Mouse (Mus musculus): ENCODE data around the gene H2afb3. TPM values are rescaled to one million over a fixed set of nuclear protein-coding genes. Genes with fewer than 3 reads are reported as not detected.
"Not testable (repeated sequence)": the region's sequence is repeated elsewhere in the genome, so short reads cannot be mapped to it uniquely, and the experiment has no call there.

The H2afb3 gene
- not detected in 2 replicates for polyA plus RNA-seq (2016; fragmentation: Nextera tagmentation; extraction: Ambion mirVana)

DNA sequence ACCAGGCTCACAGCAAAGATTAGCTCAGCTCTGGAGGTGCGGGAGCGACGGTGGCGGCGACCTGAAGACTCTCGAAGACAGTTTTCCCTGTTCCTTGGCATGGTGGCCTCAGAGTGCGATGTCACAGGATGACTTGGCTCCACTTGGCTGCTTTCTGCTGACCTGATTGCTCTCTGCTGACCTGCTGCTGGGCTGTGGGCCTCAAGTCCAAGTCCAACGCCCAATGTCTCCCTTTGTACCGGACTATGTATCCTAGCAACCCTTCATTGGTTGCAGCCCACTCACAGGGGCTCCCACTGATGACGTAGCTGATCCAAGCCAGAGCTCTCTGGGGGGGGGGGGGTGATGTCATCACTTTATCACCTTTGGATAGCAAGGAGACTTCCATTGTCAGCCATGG is at the start of gene H2afb3:
H2afb3 (minus strand) TSS at position 101 of the 400 bp plus-strand sequence.
- H3K9me3 ChIP-seq (replicated peaks); H3K27me3 ChIP-seq (ENCODE audit: low read depth, poor library complexity, severe bottlenecking); H3K36me3 ChIP-seq; H3K27ac ChIP-seq; H3K4me1 ChIP-seq; DNase-seq (ENCODE audit: low spot score); H3K4me3 ChIP-seq: not testable (repeated sequence)
- WGBS, result 94% methylated on average over 9 of the region's 10 CpGs

GRCm38 (mm10) chrX:120301469-120302175 is 11.3 kb downstream of the H2afb3 start:
- WGBS, result 79% methylated on average over 2 of the region's 2 CpGs
- no peaks in the 10 kb centered on the region for H3K36me3 ChIP-seq
- H3K4me1 ChIP-seq, result no peaks in the 10 kb centered on the region
- DNase-seq (ENCODE audit: low spot score), result no peak
- H3K4me3 ChIP-seq, result no peak overlapping the region
- no peak overlapping the region for H3K27ac ChIP-seq
- H3K9me3 ChIP-seq (replicated peaks), result no peaks in the 10 kb centered on the region
- no peaks in the 10 kb centered on the region for H3K27me3 ChIP-seq (ENCODE audit: low read depth, poor library complexity, severe bottlenecking)

- peak overlapping the region; percentile 62; the same call in 1 of the 2 replicates for H3K27ac ChIP-seq
- peaks cover 7% of the 10 kb centered on the region; the same call in 1 of the 2 replicates for H3K4me1 ChIP-seq
- H3K36me3 ChIP-seq, result no peaks in the 10 kb centered on the region
- peak; percentile 68 for DNase-seq (ENCODE audit: low spot score)
- H3K4me3 ChIP-seq, result peak overlapping the region; percentile 52
- H3K27me3 ChIP-seq (ENCODE audit: low read depth, poor library complexity, severe bottlenecking), result peaks cover 41% of the 10 kb centered on the region
- WGBS, result 9% methylated on average over 28 of the region's 46 CpGs
- H3K9me3 ChIP-seq (replicated peaks), result no peaks in the 10 kb centered on the region
These were observed 19.8 kb downstream of the H2afb3 start for GRCm38 (mm10) chrX:120292832-120293750.

- Histone ChIP-seq H3K27ac (no peak overlapping the region), H3K36me3 (no peaks in the 10 kb centered on the region), H3K4me1 (peaks cover 7% of the 10 kb centered on the region; the same call in 1 of the 2 replicates), H3K9me3 (replicated peaks) (no peaks in the 10 kb centered on the region), H3K27me3 (ENCODE audit: low read depth, poor library complexity, severe bottlenecking) (peaks cover 41% of the 10 kb centered on the region), H3K4me3 (peak overlapping the region; percentile 52)
- WGBS, result 9% methylated on average over 13 of the region's 13 CpGs
- peak; percentile 31 for DNase-seq (ENCODE audit: low spot score)
These were observed 21.2 kb downstream of the H2afb3 start for GRCm38 (mm10) chrX:120291696-120292095.

DNA sequence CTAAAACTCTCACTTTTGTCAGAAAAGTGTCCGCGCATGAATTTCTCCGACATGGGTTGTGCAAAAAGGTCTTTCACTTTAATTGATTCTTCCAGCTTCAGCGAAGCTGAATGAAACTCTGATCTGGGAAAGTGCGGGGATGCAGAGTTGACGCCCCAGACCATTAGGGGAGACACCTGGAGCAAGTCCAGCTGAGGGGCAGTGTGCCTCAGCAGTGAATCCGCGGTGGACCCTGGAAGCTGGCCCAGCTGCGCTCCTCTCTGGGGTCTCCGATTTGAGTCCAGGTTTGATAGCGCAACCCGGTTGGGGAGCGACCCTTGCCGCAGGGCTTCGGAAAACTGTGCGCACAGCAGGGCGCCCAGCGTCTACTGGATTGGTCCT is 22.0 kb downstream of the H2afb3 start:
- Histone ChIP-seq H3K9me3 (replicated peaks) (no peaks in the 10 kb centered on the region), H3K27me3 (ENCODE audit: low read depth, poor library complexity, severe bottlenecking) (peaks cover 41% of the 10 kb centered on the region), H3K27ac (no peak overlapping the region), H3K4me1 (peaks cover 7% of the 10 kb centered on the region; the same call in 1 of the 2 replicates), H3K36me3 (no peaks in the 10 kb centered on the region), H3K4me3 (peak overlapping the region; percentile 52)
- DNase-seq (ENCODE audit: low spot score), result peak; percentile 32
- WGBS, result 9% methylated on average over 18 of the region's 18 CpGs

DNA sequence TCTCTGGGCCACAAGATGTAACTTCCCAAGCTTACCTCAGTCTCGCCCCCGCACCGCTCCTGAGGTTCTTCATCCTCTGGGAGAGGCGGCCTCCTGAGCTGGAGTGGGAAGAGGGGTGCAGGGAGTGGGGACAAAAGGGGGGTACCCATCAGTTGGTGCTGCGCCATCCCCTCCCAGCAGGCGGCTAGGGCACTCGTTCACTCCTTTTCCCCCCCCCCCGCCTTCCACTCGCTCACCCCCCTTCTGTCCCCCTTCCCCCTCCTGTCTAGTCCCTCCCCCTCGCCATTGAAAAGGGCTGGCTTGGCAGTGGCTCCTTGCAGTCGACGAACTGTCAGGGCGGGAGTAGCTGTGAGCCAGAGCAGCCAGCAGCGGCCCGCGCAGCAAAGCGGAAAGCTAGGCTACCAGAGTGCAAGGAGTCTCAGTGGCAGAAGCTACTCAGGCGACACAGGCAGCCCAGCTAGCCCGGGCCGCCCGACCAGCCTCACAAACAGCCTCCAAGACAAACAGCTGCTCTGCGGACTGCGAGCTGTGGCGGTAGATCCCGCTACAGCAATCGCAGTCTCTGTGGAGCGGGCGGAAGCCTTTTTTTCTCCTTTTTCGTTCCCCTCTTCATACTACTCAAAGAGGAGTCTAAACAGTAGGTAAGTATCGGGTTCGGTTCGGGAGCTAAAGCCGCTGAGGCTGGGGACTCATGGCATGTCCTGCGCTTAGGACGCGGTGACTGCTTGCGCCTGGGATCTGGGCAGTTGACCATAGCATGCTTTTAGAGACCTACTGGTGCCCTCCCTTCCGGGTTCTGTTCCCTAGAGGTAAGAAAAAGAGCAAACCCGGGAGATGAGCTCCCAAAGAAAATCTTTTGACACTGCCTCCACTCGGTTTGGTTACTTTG is 22.6 kb downstream of the H2afb3 start, which contains the start of gene Pcdh11x:
Pcdh11x (plus strand) TSS at position 249 of the 889 bp plus-strand sequence.
- DNase-seq (ENCODE audit: low spot score), result peak; percentile 59
- 7% methylated on average over 40 of the region's 40 CpGs for WGBS
- H3K4me3 ChIP-seq, result peak within 1 kb of the TSS; percentile 52
- no peaks in the 10 kb centered on the region for H3K9me3 ChIP-seq (replicated peaks)
- peak within 1 kb of the TSS; percentile 61 for H3K27ac ChIP-seq
- H3K36me3 ChIP-seq, result no peaks in the 10 kb centered on the region
- peaks cover 41% of the 10 kb centered on the region for H3K27me3 ChIP-seq (ENCODE audit: low read depth, poor library complexity, severe bottlenecking)
- peaks cover 7% of the 10 kb centered on the region; the same call in 1 of the 2 replicates for H3K4me1 ChIP-seq

DNA sequence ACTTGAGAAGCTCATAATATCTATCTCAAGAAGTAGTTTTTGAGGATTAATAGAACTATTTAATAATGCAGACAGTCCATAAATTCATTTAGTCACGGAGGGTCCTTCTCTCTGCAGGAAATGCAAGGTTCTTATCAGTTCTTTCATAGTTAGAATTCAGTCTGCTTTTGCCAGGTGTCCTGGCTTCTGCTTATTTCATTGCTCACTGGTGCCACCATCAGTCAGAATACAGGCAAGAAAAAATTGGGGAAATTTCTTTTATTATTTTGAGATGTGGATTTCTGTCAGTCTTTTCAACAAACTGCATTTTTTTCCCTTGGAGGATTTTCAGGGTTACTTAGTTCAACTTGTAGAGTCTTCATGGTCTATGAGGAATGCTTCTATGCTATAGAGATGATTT is 25.4 kb downstream of the H2afb3 start:
- H3K4me1 ChIP-seq, result peaks cover 7% of the 10 kb centered on the region; the same call in 1 of the 2 replicates
- no peak for DNase-seq (ENCODE audit: low spot score)
- H3K27me3 ChIP-seq (ENCODE audit: low read depth, poor library complexity, severe bottlenecking), result peaks cover 33% of the 10 kb centered on the region
- 24% methylated on average over 1 of the region's 1 CpGs for WGBS
- H3K36me3 ChIP-seq, result no peaks in the 10 kb centered on the region
- H3K4me3 ChIP-seq, result no peak overlapping the region
- no peaks in the 10 kb centered on the region for H3K9me3 ChIP-seq (replicated peaks)
- H3K27ac ChIP-seq, result no peak overlapping the region

DNA sequence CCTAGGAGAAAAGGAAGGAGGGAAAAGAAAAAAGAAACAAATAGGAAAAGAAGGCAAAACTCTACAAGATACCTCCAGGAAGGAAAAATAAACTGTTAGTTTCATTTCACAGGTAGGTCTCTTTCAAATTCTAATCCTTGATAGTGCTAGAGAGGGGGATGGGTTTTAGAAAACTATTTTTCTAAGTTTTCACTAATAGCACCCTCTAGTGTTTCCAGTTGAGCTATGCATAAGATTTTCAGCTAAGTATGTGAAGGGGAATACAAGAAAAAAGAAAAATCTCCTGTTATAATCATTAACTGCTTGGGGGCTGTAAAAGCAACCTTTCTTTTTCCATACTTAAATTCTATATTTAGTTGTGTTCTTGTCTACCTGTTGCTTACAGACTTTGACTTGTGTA is 27.4 kb downstream of the H2afb3 start:
- Histone ChIP-seq H3K4me1 (0 out of 2 replicates have a peak, but pooled peaks cover 4% of the 10 kb centered on the region), H3K9me3 (replicated peaks) (no peaks in the 10 kb centered on the region), H3K27ac (no peak overlapping the region), H3K36me3 (no peaks in the 10 kb centered on the region), H3K27me3 (ENCODE audit: low read depth, poor library complexity, severe bottlenecking) (peaks cover 13% of the 10 kb centered on the region; the same call in 1 of the 2 replicates), H3K4me3 (no peak overlapping the region)
- no peak for DNase-seq (ENCODE audit: low spot score)

Other genes with a start within 250 kb of the H2afb3 start
- 2.8 and 3.5 TPM in 2 replicates for gene Pcdh11x, start 22.8 kb downstream of the H2afb3 start, polyA plus RNA-seq (2016; fragmentation: Nextera tagmentation; extraction: Ambion mirVana)

All from limb, embryonic 10.5 days (tissue).